Mouse (Mus musculus): ENCODE measurements around the gene Prr29. TPM values are rescaled to one million over a fixed set of nuclear protein-coding genes. Genes with fewer than 3 reads are reported as not detected.

Gene Prr29
- total and polyA plus RNA-seq, 3 experiments = 0.61 TPM; not detected in 2

GRCm38 (mm10) chr11:106419262-106420102 is 54.2 kb downstream of the Prr29 start (continued):
- TF ChIP-seq GABPA (IDR thresholded peaks at IDR 0.05; ENCODE audit: low read depth, low read length) = no peak
- peak; percentile 31; the same call in 1 of the 2 replicates for TF ChIP-seq ELF1 (IDR thresholded peaks at IDR 0.05; ENCODE audit: low read depth, low read length)
- TF ChIP-seq JUND (IDR thresholded peaks at IDR 0.05; ENCODE audit: low read depth, low read length) = no peak
- peak; percentile 90 for TF ChIP-seq MAX (IDR thresholded peaks at IDR 0.05; ENCODE audit: low read length)

- no peak for DNase-seq (ENCODE audit: low read depth, low spot score)
- Histone ChIP-seq H3K27ac (ENCODE audit: control insufficient read depth, low read depth, low read length) (no peak overlapping the region), H3K9ac (ENCODE audit: control insufficient read depth, low read depth, low read length, poor library complexity, severe bottlenecking) (no peak overlapping the region), H3K4me1 (ENCODE audit: control insufficient read depth in 1 of 2, insufficient read depth in 2 of 2, low read length in 2 of 2) (peaks cover 18 to 19% of the 10 kb centered on the region in 2 experiments), H3K27me3 (ENCODE audit: control insufficient read depth in 1 of 2, insufficient read depth in 2 of 2, low read length in 2 of 2) (no peaks in the 10 kb centered on the region), H3K4me3 (ENCODE audit: control insufficient read depth in 1 of 2, insufficient read depth in 1 of 2, low read depth in 2 of 2, low read length in 2 of 2) (no peak overlapping the region), H3K79me2 (ENCODE audit: control insufficient read depth, insufficient read depth, low read length, poor library complexity) (no peaks in the 10 kb centered on the region), H3K36me3 (ENCODE audit: control insufficient read depth in 1 of 2, insufficient read depth in 2 of 2, low read length in 2 of 2) (peaks cover 2 to 23% of the 10 kb centered on the region in 2 experiments; a peak in 3 of 4 replicates), H3K9me3 (replicated peaks; ENCODE audit: insufficient read depth, low read length) (no peaks in the 10 kb centered on the region)
- TF ChIP-seq BHLHE40 (IDR thresholded peaks at IDR 0.05; ENCODE audit: borderline replicate concordance, low read depth, low read length) (no peak), TAL1 (IDR thresholded peaks at IDR 0.05; ENCODE audit: low read length) (no peak), TBP (IDR thresholded peaks at IDR 0.05; ENCODE audit: low read depth, low read length) (no peak), POLR2A (IDR thresholded peaks at IDR 0.05; ENCODE audit: control insufficient read depth in 1 of 2, insufficient read depth in 1 of 2, low read depth in 1 of 2, low read length in 2 of 2, poor library complexity in 1 of 2) (no peak), NELFE (IDR thresholded peaks at IDR 0.05; ENCODE audit: low read depth, low read length) (no peak), ZNF384 (IDR thresholded peaks at IDR 0.05; ENCODE audit: low read depth, low read length) (no peak), MAZ (IDR thresholded peaks at IDR 0.05; ENCODE audit: low read depth, low read length) (no peak), KAT2A (conservative IDR thresholded peaks at IDR 0.05; ENCODE audit: low read depth, low read length) (no peak), POLR2AphosphoS5 (IDR thresholded peaks at IDR 0.05; ENCODE audit: borderline replicate concordance, low read depth, low read length) (no peak), MEF2A (IDR thresholded peaks at IDR 0.05; ENCODE audit: extremely low read depth, insufficient replicate concordance, low read depth, low read length, poor library complexity, severe bottlenecking) (no peak), CHD2 (IDR thresholded peaks at IDR 0.05; ENCODE audit: low read length) (no peak), SMC3 (IDR thresholded peaks at IDR 0.05; ENCODE audit: low read depth, low read length) (no peak), MXI1 (IDR thresholded peaks at IDR 0.05; ENCODE audit: low read depth, low read length) (no peak), CHD1 (IDR thresholded peaks at IDR 0.05; ENCODE audit: low read depth, low read length) (no peak), UBTF (IDR thresholded peaks at IDR 0.05; ENCODE audit: borderline replicate concordance, insufficient read depth, low read depth, low read length) (no peak), MYC (IDR thresholded peaks at IDR 0.05; ENCODE audit: low read depth, low read length) (no peak), USF1 (IDR thresholded peaks at IDR 0.05; ENCODE audit: low read depth, low read length) (no peak), MAX (IDR thresholded peaks at IDR 0.05; ENCODE audit: low read length) (no peak)
Observed at GRCm38 (mm10) chr11:106425201-106425600, 59.9 kb downstream of the Prr29 start.

Measured in MEL (cell line).